Mouse (Mus musculus) yolk sac, embryonic 10.5 days (tissue): ENCODE data around the gene Arid1a.

ENCODE experiments used
- DNase-seq: peaks from one replicate; pipeline ENCODE4 v3.0.0-alpha.2; 2017; ENCODE audit warnings: low spot score

Arid1a gene

DNA sequence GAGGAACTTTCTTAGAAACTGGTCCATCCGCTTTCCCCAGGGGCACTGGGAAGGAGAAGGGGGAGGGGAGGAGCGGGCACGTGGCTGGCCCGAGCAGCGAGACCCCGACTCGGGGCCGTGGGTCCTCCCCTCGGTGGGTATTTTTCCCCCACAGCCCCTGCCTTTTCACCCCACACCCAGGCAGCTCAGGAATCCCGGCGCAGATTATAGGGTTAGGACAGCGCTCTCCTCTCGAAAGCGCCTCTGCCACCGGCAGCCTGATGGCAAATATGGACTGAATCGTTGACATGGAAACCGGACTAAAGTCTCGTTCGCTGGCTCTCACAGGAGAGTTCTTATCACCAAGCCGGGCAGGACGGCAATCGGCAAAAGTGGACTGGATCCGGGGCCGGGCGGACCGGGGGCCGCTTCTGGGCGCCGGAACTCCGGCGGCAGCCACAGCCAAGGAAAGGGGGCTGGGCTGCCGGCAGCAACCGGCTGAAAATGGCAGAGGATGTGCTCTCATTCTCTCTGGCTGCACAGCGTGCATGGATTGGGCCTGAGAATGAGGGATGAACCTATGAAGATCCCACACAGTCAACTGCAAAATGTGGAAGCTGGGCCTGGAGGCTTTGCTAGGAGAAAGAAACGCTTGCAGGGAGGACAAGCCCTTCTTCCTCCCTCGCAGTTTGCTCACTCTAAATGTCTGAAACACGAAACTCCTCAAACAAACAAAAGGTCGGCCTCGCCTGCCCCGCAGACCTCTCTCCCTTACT lies at the start of gene Arid1a:
Gene Arid1a (minus strand): TSS at position 256 of the 755 bp plus-strand sequence.
- DNase-seq = peak; percentile 96

DNA sequence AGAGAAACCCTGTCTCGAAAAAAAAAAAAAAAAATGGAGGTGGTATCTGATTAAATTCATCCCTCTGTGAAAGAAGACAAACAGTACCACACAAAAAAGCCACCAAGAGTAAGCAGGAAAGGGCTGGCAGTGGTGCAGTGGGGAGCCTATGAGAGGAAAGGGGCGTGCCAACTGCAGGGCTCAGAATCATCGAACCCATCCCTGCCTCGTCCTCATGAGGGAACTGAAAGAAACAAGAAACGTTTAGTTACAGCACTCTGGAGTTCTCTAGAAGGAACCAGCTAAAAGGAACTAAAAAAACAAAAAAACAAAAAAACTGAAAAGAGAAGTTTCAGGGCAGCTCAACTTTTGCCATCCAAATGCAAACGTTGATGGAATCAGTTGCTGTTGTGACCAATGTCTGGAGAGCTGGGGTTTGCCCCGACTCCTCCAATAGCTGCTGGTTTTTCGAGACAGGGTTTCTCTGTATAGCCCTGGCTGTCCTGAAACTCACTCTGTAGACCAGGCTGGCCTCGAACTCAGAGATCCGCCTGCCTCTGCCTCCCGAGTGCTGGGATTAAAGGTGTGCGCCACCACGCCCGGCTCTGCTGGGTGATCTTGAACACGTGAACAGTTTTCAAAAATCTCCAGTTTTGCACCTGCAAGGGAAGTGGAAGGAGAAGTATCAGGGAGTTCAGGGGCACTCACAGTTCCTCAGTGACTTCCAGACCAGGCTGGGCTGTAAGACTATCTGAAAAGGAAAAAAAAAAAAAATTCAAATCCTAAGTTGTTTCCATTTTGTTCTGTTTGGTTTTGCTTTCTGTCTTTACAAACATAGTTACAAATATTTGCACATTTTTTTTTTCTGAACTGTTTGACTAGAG lies 48.1 kb upstream of the Arid1a start:
- DNase-seq = no peak

DNA sequence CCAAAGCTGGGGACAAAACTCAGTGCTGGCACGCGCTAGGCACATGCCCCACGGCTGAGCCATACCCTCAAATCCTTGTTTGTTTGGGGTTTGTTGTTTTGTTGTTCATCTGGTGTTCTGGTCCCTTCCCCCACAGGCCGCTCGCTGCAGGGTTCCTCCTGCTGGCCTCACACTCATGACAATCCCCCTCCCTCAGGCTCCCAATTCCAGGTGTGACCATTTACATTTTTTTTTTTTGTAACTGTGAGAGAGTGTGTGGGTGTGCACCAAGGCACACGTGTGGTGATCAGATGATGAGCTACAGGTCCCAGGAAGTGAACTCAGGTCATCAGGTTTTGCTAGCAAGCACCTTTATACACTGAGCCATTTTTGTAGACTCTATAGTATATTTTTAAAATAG lies 44.0 kb upstream of the Arid1a start:
- no peak for DNase-seq

DNA sequence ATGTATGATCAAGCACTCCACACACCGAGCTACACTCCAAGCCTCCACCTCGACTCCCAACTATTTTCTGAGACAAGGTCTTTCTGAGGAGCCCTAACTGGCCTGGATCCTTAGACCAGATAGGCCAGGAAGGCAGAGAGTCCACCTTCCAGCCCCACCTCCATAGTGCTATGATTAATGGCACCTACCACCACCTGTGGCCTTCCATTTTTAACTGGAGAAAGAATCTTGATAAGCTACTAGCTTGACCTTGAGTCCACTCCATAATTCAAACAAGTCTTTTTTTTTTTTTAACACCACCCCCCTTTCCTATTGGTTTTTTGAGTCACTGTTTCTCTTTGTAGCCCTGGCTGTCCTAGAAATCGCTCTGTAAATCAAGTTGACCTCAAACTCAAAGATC lies 36.7 kb upstream of the Arid1a start:
- no peak for DNase-seq

DNA sequence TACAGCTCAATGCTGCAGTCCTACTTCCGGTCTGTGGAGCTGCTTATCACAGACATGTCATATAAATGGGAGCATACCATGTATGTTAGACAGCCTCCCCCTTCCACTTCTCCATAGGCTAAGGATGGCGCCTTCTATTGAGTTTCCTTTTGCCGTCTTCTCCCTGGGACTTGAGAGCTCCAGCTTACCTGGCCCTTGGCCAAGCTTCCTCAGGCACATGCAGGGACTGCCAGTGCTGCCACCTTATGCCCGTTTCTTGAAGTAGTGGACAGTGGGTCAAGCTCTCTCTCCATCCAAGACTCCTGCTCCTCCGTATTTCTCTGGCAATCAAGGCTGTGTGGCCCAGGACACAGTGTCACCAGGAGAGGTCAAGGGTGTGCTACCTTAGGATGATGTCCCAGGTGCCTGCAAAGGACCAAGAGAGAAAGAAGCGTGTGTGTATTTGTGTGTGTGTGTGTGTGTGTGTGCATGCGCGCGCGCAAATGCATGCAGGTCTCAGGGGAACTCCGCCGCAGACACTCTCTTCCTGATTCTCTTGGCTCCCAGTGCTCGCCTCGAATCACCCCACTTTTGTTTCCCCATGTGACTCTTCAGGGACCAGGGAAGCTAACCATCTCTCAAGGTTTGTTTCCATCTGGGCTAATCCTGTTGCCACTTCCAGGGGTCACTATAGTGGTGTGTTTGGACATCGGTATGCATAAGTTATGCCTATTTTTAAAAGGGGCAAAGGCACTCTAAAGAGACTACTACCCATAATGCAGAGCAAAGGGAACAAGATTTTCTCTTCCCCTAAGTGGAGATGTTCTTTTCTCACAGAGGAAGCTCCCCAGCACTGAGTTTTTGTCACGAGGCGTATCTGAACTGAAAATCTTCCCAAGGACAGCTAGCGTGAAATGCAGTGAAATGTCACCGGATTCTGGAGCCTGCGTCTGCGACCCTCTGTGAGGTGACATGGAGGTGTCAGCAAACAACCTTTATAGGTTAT lies 18.3 kb upstream of the Arid1a start:
- DNase-seq = no peak

DNA sequence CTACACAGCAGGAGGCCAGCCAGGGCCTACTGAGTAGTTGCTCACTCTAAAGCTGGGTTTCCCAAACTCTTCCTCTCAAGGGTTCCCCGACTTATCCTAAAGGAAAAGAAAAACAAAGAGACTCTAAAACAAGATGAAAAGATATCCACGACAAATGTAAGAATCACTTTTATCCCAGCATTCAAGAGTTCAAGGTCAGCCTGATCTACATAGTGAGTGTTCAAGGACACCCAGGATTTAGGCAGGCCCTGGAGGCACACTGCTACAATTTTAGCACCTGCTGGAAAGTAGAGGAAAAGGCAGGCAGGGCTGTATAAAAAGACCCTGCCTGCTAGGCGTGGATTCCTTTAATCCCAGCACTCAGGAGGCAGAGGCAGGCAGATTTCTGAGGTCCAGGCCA lies 12.6 kb upstream of the Arid1a start:
- DNase-seq = no peak

DNA sequence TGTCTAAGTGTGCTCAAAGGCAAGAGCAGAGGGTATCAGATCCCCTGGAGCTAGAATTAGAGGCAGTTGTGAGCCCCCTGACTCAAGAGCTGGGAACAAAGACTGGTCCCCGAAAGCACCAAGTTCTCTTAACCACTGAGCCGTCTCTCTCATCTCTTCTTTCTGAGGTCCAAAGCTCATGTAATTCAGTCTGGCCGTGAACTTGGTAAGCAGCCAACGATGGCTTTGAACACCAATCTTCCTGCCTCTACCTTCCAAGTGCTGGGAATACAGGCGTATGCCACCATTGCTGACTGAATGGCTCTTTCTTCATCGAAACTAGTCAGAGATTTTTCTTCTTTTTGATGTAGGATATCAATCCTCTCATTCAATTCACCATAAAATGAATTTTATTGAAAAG lies 6.5 kb upstream of the Arid1a start:
- DNase-seq = no peak

DNA sequence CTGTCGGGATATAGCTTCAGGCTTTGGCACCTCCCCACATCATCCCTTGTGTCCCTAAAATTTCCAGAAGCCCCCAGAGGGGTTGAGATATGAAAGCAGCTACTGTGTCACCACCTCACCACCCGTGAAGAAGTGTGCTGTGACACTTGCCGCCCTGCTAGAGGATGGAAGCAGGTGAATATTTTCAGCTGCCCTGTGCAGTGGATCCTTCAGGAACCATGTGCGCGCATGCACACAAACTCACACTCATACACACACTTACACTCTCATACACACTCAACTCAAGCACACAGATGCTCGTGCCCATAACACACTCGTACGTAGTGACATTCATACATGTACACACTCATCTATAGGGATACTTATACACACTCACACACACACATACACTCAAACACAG lies 3.1 kb upstream of the Arid1a start:
- no peak for DNase-seq

DNA sequence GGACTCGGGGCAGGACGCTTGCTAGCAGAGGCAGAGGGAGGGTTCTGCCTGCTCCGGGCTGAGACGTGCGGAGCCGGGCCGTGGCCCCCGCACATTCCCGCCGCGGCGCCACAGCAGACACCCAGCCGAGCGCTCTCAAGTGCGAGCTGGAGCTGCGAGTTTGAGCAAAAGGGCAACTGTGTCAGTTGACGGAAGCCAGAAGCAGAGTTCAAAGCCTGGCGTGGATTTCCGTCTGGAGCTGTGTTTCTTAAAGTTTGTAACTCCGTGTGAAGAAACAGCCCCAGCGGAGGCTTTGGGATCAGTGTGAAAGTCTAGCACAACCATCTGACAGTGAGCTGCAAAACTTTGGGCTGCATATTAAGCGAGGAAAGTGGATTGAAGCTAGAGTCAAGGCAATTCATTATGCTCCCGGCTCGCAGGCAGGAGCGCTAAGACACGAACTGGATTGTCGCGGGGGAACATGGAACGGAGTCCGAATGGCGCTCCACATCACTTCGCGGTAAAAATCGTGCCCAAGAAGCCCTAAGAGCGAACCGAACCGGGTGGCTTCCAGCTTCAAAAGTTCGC lies 783 bp upstream of the Arid1a start:
- peak; percentile 92 for DNase-seq

DNA sequence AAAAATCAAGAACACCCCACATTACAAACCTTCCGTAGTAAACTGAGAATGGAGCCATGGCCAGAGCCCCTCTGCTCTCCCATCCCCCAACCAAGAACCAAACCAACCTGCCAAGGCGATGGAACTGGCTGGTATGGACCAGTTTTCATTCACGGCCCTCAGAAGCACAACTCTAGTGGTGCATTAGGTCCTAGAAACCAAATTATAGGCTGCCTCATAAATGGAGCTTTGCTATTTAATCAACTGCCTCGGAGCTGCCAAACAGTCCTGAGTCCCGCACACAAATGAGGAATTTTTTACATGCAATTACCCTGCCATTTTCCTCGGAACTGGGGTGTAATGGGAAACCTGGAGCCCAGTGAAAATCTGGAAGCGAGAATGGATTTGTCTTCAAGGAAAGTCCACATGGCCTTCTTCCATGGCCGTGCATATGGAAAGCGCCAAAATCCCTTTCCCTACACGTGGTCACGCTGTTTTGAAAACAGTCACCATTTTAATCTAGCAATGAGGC lies 653 bp downstream of the Arid1a start:
- DNase-seq = peak; percentile 7

DNA sequence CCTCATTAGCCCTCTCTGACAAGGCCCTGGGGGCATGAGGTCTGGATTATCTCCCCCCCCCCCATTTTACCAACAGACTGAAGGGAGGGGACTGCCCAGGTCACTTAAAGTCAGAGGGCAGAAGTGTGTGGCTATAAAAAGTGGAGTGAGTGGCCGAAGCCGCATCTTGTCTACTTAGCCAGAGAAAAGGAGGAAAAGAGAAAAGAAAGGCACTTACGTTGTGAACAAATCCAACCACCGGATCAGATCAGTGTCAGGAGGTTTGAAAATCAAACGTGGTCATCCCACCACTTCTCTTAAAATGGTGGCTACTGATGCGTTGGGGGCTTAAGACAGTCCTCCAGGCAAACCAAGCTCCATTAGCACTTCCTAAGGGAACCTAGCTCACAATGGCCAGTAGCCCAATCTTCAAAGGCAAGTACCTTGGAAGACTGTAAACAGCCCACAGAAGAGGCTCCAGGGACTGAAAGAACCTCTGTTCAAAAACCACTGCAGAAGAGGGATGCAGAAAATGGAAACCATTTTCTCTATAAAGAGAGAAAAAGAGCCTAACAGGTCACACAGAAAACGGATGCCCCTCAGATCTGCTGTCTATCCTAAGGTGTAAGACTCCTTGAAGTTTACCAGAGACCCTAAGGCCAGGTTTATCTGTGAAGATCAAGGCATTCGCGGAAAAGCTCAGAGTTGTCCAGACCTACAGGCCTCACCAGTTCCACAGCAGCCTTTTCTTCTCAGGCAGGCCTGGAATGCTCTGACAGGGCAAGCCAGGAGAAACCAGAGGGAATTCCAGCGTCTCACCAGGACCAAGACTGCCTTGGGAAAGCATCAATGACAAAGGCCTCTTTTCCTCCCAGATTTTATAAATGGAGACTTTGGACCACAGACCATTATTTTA lies 1.5 kb downstream of the Arid1a start:
- DNase-seq = peak; percentile 38

DNA sequence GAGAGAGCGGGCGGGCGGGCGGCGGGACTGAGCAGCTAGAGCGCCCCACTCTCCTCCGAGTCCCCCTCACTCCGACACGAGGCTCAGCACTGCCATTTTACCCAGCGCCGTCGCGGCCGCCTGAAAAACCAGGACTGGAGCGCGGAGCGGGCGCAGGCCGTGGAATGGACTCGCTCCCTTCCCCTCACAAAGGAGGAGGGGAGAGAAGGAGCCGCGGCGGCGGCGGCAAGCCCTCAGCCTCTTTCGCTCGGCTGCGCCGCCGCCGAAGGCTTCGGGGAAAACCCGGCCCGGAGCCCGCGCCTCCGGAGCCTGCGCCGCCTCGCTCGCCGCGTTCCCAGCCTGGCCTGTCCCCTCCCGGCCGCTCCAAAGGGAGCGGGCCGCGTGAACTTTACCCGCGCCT lies 2.3 kb downstream of the Arid1a start:
- peak; percentile 98 for DNase-seq

DNA sequence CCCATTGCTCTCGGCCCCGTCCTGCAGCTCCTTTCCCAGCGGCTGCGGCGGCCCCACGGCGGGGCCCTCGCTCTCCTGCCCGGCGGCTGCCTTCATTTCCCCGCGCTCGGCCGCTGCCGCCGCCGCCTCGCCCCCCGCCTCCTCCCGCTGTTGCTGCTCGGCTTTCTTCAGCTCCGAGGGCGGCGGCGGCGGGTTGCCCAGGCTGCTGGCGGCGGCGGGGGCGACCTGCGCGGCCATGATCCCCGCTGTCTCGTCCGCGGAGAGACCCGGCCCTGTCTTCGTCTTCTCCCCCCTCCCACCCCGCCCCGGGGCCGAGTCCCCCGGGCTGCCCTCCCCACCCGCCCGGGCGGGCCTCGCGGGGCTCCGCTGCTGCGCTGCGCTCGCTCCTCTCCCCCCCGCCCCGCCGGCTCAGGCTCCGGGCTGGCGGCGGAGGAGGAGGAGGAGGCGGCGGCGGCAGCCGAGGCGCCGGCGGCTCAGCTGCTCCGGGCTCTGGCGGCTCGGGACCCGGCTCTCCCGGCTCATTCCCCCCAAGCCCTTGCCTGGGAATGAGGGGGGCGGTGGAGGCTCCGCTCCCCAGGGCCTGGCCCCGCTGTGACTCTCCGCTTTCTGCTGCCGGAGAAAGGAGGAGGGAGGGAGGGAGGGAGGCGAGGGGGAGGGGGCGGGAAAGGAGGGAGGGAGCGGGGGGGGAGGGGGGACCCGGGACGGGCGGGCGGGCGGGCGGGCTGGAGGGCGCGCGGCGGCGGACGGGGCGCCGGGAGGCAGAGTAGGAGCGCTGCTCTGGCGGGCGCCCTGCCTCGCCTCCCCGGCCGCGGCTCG lies 3.0 kb downstream of the Arid1a start:
- peak; percentile 89 for DNase-seq

DNA sequence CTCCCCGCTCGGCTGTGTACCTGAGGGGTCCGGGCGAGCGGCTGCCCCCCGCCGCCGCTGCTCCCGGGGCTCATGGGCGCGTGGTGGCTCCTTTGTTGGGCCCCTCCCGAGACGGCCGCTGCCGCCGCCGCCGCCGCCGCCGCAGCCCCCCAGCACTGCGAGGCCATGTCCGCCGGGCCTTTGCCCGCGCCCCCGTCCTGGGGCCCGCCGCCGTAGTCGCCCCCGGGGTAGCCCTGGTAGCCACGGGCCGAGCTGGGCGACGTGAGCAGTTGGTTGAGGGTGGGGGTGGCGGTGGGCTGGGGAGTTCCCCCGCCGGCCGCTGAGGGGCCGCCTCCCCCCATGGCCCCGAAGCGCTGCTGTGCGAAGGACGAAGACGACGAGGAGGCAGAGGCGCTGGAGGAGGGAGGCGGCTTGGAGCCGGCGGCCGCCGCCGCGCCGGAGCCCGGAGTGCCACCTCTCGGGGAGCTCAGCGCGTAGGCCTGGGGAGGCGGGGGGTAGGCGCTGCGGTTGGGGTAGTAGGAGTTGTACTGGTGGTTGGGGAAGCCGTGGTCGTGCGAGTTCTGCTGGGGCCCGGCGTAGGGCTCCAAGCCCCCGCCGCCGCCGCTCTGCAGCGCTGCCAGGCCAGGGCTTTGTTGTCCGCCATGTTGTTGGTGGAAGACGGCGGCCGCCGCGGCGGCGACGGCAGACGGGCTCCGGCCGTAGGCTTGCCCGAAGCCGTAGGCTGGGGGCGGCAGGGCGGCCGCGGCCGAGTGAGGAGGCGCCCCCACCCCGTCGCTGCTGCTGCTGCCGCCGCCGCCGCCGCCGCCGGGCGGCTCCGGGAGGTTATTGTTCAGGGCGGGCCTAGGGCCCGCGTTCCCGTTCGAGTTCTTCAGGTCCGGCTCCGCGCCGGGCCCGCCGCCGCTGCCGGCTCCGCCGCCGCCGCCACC lies 3.9 kb downstream of the Arid1a start:
- peak; percentile 49 for DNase-seq

DNA sequence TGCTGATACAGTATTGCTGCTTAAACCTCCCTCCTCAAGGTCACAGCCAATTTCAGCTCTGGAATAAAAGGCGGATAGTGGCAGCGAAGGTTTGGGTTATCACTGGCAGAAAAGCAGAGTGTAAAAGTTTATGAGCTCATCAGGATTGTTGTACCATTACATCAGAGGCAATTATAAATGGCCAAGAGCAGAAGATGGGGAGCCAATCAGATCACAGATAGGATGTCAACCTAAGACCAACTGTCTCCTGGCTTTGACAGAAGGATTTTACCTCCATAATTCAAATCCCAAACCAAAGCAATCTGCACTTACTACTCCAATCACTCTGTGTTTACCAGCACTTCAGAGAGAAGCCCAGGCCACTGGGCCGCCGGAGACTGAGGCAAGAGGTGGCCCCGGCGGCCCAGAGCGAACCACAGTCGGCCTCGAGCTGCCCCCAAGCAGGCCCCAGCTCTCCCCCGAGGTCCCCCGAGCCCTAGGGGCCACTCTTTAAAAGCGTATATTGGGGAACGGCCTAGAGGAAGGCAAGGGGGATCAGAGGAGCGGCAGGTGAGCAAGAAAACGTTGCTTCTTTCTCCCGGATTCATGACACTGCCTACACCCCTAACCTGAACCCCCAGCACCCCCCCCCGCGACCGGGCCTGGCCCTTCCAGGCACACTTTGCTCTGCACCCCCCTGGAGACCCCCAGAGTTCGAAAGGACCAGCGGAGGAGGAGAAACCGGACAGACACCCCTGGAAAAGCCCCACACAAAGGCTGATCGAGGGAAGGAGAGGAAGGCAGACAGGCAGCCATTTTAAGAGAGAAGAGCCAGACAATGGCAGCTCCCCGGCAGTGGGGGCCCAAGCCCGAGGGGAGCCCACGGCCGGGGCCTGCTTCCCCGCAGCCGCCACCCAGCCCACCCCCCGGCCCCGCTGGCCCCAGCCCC lies 4.8 kb downstream of the Arid1a start:
- peak; percentile 50 for DNase-seq

DNA sequence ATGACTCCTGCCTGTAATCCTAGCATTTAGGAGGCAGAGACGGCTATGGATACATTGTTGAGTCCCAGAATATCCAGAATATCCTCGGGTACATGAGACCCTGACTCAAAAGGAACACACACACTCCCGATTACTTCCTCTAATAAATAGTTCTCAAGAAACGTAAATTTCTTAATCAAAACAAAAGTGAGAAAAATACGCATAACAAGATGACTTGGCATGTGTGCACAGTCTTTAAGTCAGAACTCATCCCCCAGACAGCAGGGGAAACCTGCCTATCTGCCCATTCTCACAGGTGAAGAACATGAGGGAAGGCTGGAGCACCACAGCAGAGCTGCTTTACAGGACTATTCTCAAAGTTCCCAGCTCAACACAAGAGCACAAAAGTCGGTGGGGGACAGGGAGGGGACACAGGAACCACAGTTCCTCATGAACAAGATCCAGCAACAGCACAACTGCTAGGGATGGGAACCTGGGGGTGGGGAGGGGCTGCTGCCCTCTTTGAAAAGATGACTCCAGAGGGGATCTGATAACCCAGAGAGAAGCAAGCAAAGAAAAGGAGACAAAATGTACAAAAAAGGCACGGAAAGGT lies 6.3 kb downstream of the Arid1a start:
- DNase-seq = no peak

DNA sequence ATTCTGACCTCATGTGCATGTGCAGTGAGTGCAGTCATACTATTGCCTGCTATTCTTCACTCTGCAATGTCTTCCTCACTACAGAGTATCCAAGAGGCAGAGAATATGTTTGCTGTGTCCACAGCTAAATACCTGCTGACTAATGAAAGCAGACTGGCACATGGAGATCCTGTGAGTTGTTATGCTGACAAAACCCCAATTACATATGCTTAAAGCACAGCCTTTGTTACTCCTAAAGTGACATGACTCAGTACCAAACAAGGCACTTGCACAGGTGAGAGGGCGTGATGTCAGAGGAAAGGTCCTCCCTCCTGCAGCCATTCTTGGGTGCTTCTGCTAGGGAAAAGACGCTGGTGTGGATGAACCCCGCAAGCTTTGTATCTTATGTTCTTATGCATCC lies 21.3 kb downstream of the Arid1a start:
- no peak for DNase-seq
